Mouse (Mus musculus) MEL (cell line): ENCODE measurements at regions not wholly inside any gene's neighbourhood (a gene's known extent, or its start where the extent isn't known, plus 50 kb on each side); places are given as distances from the start of the nearest gene placed in this dataset.

ENCODE experiments used
- CHD1 ChIP-seq: IDR thresholded peaks from 2 replicates; pipeline ENCODE4 v1.6.1; 2012; ENCODE audit warnings: low read depth, mild to moderate bottlenecking, inconsistent platforms, low read length, improper control_type of control experiment
- CTCF ChIP-seq, 3 experiments: IDR thresholded peaks in 2 of 3; conservative IDR thresholded peaks in 1 of 3; 2 replicates each; pipeline ENCODE4 v1.5.1; 2011 to 2012; ENCODE audit warnings: low read length in 3 of 3, low read depth in 2 of 3, mild to moderate bottlenecking in 2 of 3, improper control_type of control experiment in 1 of 3, inconsistent platforms in 1 of 3, mixed read lengths in 1 of 3, moderate library complexity in 1 of 3; ENCODE audit not compliant: control insufficient read depth in 1 of 3, insufficient read depth in 1 of 3, poor library complexity in 1 of 3, severe bottlenecking in 1 of 3
- KAT2A ChIP-seq: conservative IDR thresholded peaks from 2 replicates; pipeline ENCODE4 v1.6.1; 2012; ENCODE audit warnings: low read depth, low read length, improper control_type of control experiment, inconsistent platforms
- POLR2A ChIP-seq, 2 experiments: IDR thresholded peaks; 2 replicates each; pipeline ENCODE4 v1.6.1; 2011 to 2012; ENCODE audit warnings: low read length in 2 of 2, mild to moderate bottlenecking in 2 of 2, control low read depth in 1 of 2, improper control_type of control experiment in 1 of 2, low read depth in 1 of 2, moderate library complexity in 1 of 2; ENCODE audit not compliant: control insufficient read depth in 1 of 2, insufficient read depth in 1 of 2, poor library complexity in 1 of 2

GRCm38 (mm10) chr4:8919366-8919984 lies 680.6 kb upstream of the Car8 start:
- TF ChIP-seq CTCF (IDR thresholded peaks at IDR 0.05 in 2 of 3, conservative IDR thresholded peaks at IDR 0.05 in 1 of 3; ENCODE audit: control insufficient read depth in 1 of 3, insufficient read depth in 1 of 3, low read depth in 2 of 3, low read length in 3 of 3, poor library complexity in 1 of 3, severe bottlenecking in 1 of 3) (no peak), POLR2A (IDR thresholded peaks at IDR 0.05; ENCODE audit: control insufficient read depth in 1 of 2, insufficient read depth in 1 of 2, low read depth in 1 of 2, low read length in 2 of 2, poor library complexity in 1 of 2) (no peak), KAT2A (no peak), CHD1 (no peak)
